Mouse (Mus musculus) liver, adult 10 weeks (tissue): ENCODE results near the gene Topbp1. TPM values are rescaled to one million over a fixed set of nuclear protein-coding genes. Genes with fewer than 3 reads are reported as not detected.

Experiments used
- polyA plus RNA-seq: library from polyadenylated mRNA; stranded (reverse); fragments of 350-450 nt; fragmentation: Illumina TruSeq; extraction: RNeasy Lipid Tissue Mini Kit (QIAGEN cat#74804); gene quantifications from one replicate; pipeline ENCODE4 v1.2.3, GENCODE M21; 2014; ENCODE audit warnings: low read depth, low replicate concordance

The Topbp1 gene
- polyA plus RNA-seq = 5.7 TPM

DNA sequence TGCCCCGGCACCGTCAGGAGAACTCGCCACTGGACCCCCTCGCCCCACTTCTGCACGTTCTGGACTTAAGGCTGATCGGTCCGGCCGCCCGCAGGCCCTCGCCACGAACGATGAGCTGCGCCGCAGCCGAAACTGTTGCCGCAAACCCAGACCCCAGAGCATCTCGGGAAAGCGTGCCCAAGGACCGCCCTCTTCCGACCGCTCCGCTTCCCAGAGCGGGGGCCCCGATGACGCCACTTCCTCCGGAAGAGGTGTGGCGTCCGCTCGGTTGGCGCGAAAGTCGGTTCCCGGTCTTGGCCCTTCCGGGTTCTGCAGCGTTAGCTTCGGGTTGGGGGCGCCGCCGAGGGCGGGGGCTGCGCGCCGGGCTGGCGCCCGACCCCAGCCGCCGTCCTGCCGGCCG is at the start of gene Topbp1, which contains the start of gene 1300017J02Rik:
Topbp1 (plus strand) TSS at position 289 of the 400 bp plus-strand sequence.
1300017J02Rik (minus strand) TSS at position 156 of the 400 bp plus-strand sequence.

GRCm38 (mm10) chr9:103365290-103366247 is 60.6 kb downstream of the Topbp1 start, which contains the start of gene Cdv3:
Gene Cdv3 (minus strand): TSS chr9:103365840.

Other genes with a start within 250 kb of the Topbp1 start
- 0.53 TPM for gene Rab6b, start 193.4 kb upstream of the Topbp1 start, polyA plus RNA-seq
- 4.8 TPM for gene Srprb, start 103.1 kb upstream of the Topbp1 start, polyA plus RNA-seq
- gene Gm20425, start 74.9 kb upstream of the Topbp1 start, polyA plus RNA-seq = 3.1 TPM
- 16,070 TPM for gene Trf, start 74.8 kb upstream of the Topbp1 start, polyA plus RNA-seq
- gene 1300017J02Rik, start 133 bp upstream of the Topbp1 start, polyA plus RNA-seq = 574 TPM
- gene Cdv3, start 60.6 kb downstream of the Topbp1 start, polyA plus RNA-seq = 103 TPM
- gene Bfsp2, start 175.2 kb downstream of the Topbp1 start, polyA plus RNA-seq = not detected